Mouse (Mus musculus) left cerebral cortex, postnatal 4 days (tissue): Measurements from ENCODE around the gene Tex44. TPM values are rescaled to one million over a fixed set of nuclear protein-coding genes. Genes with fewer than 3 reads are reported as not detected.

ENCODE experiments used
- total RNA-seq, 2 experiments: library from RNA; stranded (reverse); gene quantifications; 2 replicates each; pipeline ENCODE4 v1.2.3; 2021

Gene Tex44
- total RNA-seq, 2 experiments from 2014 or later = not detected

Other genes with a start within 250 kb of the Tex44 start
- gene B3gnt7, start 123.5 kb upstream of the Tex44 start, total RNA-seq = 10 to 100 TPM; 10.0 to 10.6 TPM
- gene Ncl, start 66.9 kb upstream of the Tex44 start, total RNA-seq = 100 to 1,000 TPM; 232 to 249 TPM
- under 1 TPM; 0.48 to 0.62 TPM for gene Nmur1, start 101 bp upstream of the Tex44 start, total RNA-seq
- gene Ptma, start 100.4 kb downstream of the Tex44 start, total RNA-seq = 1,000 to 10,000 TPM; 1,018 to 1,064 TPM
- gene Pde6d, start 156.3 kb downstream of the Tex44 start, total RNA-seq = 10 to 100 TPM; 74.4 to 74.5 TPM
- gene Cops7b, start 156.6 kb downstream of the Tex44 start, total RNA-seq = 10 to 100 TPM; 34.2 to 36.5 TPM
- gene Nppc, start 244.2 kb downstream of the Tex44 start, total RNA-seq = 1 to 10 TPM; 7.3 to 7.6 TPM